29 mouse cellular contexts compared by ENCODE assay signal in the genomic region with DNA sequence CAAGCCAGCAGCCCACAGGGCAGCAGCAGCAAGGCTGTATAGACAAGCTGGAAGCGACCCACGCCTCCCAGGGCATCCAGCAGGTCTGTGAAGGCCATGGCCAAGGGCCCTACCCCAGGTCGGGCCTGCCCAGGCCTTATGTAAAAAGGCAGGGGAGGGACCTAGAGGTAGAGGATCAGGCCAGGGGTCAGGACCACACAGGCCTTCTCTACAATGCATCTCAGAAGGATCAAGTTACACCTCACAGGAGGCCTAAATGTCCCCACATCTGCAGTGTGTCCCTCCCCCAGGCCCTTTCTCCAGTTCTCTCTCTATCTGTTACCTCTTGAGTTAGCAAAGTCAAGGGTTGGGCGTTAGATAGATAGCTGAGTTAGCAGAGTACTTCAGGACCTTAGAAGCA. TPM values are rescaled to one million over a fixed set of nuclear protein-coding genes. Genes with fewer than 3 reads are reported as not detected.
DNase-seq lines count a peak whose midpoint lies in the region; ATAC-seq lines count a peak whose summit lies in the region.
"Had no signal": no experiment of that assay in that cellular context is flagged by ENCODE, and none has a peak within 500 bp of the region (broad histone marks: within the 10 kb centered on the region; RNA-seq: fewer than 3 reads in every experiment).

Slc22a20 (minus strand) TSS at position 101 of the 400 bp plus-strand sequence.

- H3K27ac ChIP-seq in hindbrain, embryonic 10.5 days, result peak within 1 kb of the TSS; percentile 64; the same call in 1 of the 2 replicates
- H3K27ac ChIP-seq in hindbrain, embryonic 12.5 days, result no peak within 1 kb of the TSS
- peak within 1 kb of the TSS; percentile 52 for H3K27ac ChIP-seq in embryonic facial prominence, embryonic 10.5 days (replicated peaks)
- H3K27ac ChIP-seq: embryonic facial prominence, embryonic 13.5 days; embryonic facial prominence, embryonic 15.5 days; forebrain, embryonic 13.5 days; forebrain, embryonic 15.5 days had no signal

- no peaks in the 10 kb centered on the region for H3K36me3 ChIP-seq in hindbrain, embryonic 10.5 days
- H3K36me3 ChIP-seq in hindbrain, embryonic 12.5 days, result no peaks in the 10 kb centered on the region
- no peaks in the 10 kb centered on the region for H3K36me3 ChIP-seq in embryonic facial prominence, embryonic 10.5 days (replicated peaks)
- H3K36me3 ChIP-seq: forebrain, embryonic 15.5 days had no signal

- DNase-seq in embryo, embryonic 9.5 days (ENCODE audit: extremely low spot score), result peak; percentile 14
- DNase-seq in embryo, embryonic 10 days (ENCODE audit: low spot score), result no peak
- no peak for DNase-seq in hindbrain, embryonic 10.5 days (ENCODE audit: low spot score)
- DNase-seq in embryonic facial prominence, embryonic 10.5 days (ENCODE audit: low spot score), result no peak
- DNase-seq in spleen, postnatal 36 days (ENCODE audit: low spot score in 2 of 2), result no peak
- no peak for DNase-seq in gastrocnemius, adult 18-20 months (ENCODE audit: low spot score)
- DNase-seq: adrenal gland, adult 8-10 months; adrenal gland, postnatal 14 days; adrenal gland, postnatal 36 days; cerebellum, adult 11-12 months; cerebellum, adult 2 months; cerebellum, adult 9-10 months; cerebellum, postnatal 10 days; cerebellum, postnatal 25 days had no signal

- peaks cover 27% of the 10 kb centered on the region for H3K4me1 ChIP-seq in hindbrain, embryonic 10.5 days (replicated peaks)
- H3K4me1 ChIP-seq in hindbrain, embryonic 12.5 days, result peaks cover 10% of the 10 kb centered on the region
- H3K4me1 ChIP-seq in embryonic facial prominence, embryonic 10.5 days, result peaks cover 29% of the 10 kb centered on the region

- H3K9ac ChIP-seq in hindbrain, embryonic 12.5 days, result no peak within 1 kb of the TSS
- H3K9ac ChIP-seq: embryonic facial prominence, embryonic 13.5 days; embryonic facial prominence, embryonic 15.5 days; forebrain, embryonic 13.5 days; forebrain, embryonic 15.5 days had no signal

- no peaks in the 10 kb centered on the region for H3K27me3 ChIP-seq in hindbrain, embryonic 10.5 days (ENCODE audit: insufficient read depth, poor library complexity, severe bottlenecking)
- H3K27me3 ChIP-seq in hindbrain, embryonic 12.5 days, result no peaks in the 10 kb centered on the region
- H3K27me3 ChIP-seq in embryonic facial prominence, embryonic 10.5 days (replicated peaks; ENCODE audit: low read depth, poor library complexity, severe bottlenecking), result no peaks in the 10 kb centered on the region
- H3K27me3 ChIP-seq: embryonic facial prominence, embryonic 13.5 days; embryonic facial prominence, embryonic 15.5 days; forebrain, embryonic 13.5 days; forebrain, embryonic 15.5 days had no signal

- H3K4me3 ChIP-seq in hindbrain, embryonic 10.5 days, result 0 out of 2 replicates have a peak within 1 kb of the TSS, but pooled peaks have one; percentile 1
- H3K4me3 ChIP-seq in hindbrain, embryonic 12.5 days, result no peak within 1 kb of the TSS
- no peak within 1 kb of the TSS for H3K4me3 ChIP-seq in embryonic facial prominence, embryonic 10.5 days
- H3K4me3 ChIP-seq: embryonic facial prominence, embryonic 13.5 days; embryonic facial prominence, embryonic 15.5 days; erythroblast, embryonic 14.5 days; forebrain, embryonic 13.5 days; forebrain, embryonic 15.5 days had no signal

- WGBS in hindbrain, embryonic 10.5 days, result 48% methylated on average over 4 of the region's 4 CpGs
- WGBS in hindbrain, embryonic 12.5 days, result 44% methylated on average over 4 of the region's 4 CpGs
- WGBS in embryonic facial prominence, embryonic 10.5 days, result 46% methylated on average over 4 of the region's 4 CpGs

- ATAC-seq in hindbrain, embryonic 12.5 days (ENCODE audit: low FRiP score), result no peak
- ATAC-seq: activated CD4-positive, CD25-positive, alpha-beta regulatory T cell, adult 4 months; forebrain, embryonic 13.5 days; forebrain, embryonic 15.5 days; Patski had no signal

- H3K9me3 ChIP-seq in hindbrain, embryonic 10.5 days, result no peaks in the 10 kb centered on the region
- H3K9me3 ChIP-seq in hindbrain, embryonic 12.5 days (replicated peaks), result no peaks in the 10 kb centered on the region
- H3K9me3 ChIP-seq in embryonic facial prominence, embryonic 10.5 days, result no peaks in the 10 kb centered on the region
- H3K9me3 ChIP-seq: embryonic facial prominence, embryonic 13.5 days; embryonic facial prominence, embryonic 15.5 days; forebrain, embryonic 13.5 days; forebrain, embryonic 15.5 days; G1E had no signal

- no peak within 1 kb of the TSS for H3K4me2 ChIP-seq in hindbrain, embryonic 12.5 days (replicated peaks)
- H3K4me2 ChIP-seq: embryonic facial prominence, embryonic 13.5 days; embryonic facial prominence, embryonic 15.5 days; forebrain, embryonic 13.5 days; forebrain, embryonic 15.5 days had no signal

RNA-seq across cellular contexts. Expression of gene Slc22a20, which starts in this region (rescaled TPM):
- polyA plus RNA-seq in hindbrain, embryonic 10.5 days (2016; fragmentation: Nextera tagmentation; extraction: Ambion mirVana), result not detected in 2 replicates
- not detected in 2 replicates for polyA plus RNA-seq in hindbrain, embryonic 12.5 days (2016; fragmentation: Nextera tagmentation; extraction: Ambion mirVana)
- not detected in 2 replicates for polyA plus RNA-seq in embryonic facial prominence, embryonic 10.5 days (2016; fragmentation: Nextera tagmentation; extraction: Ambion mirVana)
- total RNA-seq in gastrocnemius, adult 18-20 months (2021), result not detected
- total RNA-seq: adrenal gland, adult 18-20 months; adrenal gland, adult 8-10 months; adrenal gland, postnatal 14 days; adrenal gland, postnatal 36 days; G1E had no signal
- polyA plus RNA-seq: activated CD4-positive, CD25-positive, alpha-beta regulatory T cell, adult 4 months; C2C12; cerebellum, adult 2 months; cortical plate, adult 2 months; embryonic facial prominence, embryonic 11.5 days; embryonic facial prominence, embryonic 13.5 days; embryonic facial prominence, embryonic 15.5 days; erythroblast, embryonic 14.5 days; forebrain, embryonic 11.5 days; forebrain, embryonic 13.5 days; forebrain, embryonic 15.5 days; frontal cortex, adult 2 months; G1E; Patski had no signal
